Mouse (Mus musculus) naive thymus-derived CD4-positive, alpha-beta T cell, adult 2 months (primary cell): Measurements from ENCODE around the gene Tmprss4.
A peak's percentile ranks its signal among the peaks of the same experiment; 100 is the strongest.

Source experiments
- DNase-seq: peaks from one replicate; pipeline ENCODE4 v3.0.0-alpha.2; 2011; ENCODE audit warnings: low read depth

The Tmprss4 gene

GRCm38 (mm10) chr9:45203797-45204410, at the start of gene Tmprss4:
Gene Tmprss4 (minus strand): TSS chr9:45204092.
- peak; percentile 62 for DNase-seq

DNA sequence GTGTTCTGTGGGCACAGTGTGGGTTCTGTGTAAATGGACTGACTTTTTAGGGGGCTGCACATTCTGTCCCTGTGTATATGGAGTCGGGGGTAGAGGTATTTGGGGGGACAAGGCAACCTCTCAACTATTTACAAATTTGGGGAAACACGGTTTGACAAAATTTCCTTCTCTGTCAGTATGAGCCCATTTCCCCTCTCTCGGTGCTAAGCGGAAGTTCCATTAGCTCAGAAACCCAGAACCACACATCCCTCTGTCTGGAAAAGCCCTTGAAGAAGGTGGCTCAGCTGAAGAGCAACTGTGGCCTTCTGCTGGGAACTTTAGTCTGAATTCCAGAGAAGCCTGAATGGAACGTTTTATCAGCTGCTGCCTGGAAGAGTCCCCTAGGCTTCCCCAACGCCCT, 48.5 kb upstream of the Tmprss4 start:
- DNase-seq: peak; percentile 25

DNA sequence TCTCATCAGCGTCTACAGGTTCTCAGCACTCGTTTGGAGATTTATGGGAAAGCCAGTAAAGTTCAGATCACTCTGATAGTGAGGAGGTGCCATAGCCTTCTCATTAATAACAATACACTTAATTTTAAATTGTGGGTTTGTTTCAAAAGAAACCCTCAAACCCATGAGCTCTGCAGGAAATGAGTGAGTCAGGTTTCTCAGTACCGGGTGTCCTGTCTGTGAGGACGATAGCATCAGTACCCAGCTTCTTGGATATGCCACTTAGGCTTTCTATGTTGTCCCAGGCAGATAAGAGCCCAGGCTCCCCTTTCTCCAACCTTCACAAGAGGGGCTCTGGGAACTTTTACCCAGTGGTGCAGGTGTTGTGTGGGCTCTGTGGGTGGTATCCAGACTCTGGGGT, 48.1 kb upstream of the Tmprss4 start:
- peak; percentile 37 for DNase-seq

DNA sequence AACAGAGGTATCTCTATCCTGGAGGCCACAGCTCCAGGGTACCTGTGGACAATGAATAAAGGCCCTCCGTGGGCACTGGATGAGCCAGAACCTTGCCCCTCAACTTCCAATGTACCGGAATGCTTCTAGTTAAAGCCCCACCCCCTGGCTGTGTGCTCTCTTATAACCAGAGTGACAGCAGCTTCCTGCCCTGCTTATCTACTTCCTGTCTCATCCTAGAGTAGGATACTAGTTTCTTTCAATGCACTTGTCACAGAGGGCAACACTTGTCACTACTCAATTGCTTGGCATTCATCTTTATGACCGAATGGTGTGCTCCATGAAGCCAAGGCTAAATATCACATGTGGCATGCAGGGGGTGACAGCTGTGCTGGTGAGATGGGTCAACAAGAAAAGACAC, 47.4 kb upstream of the Tmprss4 start:
- DNase-seq: peak; percentile 71

GRCm38 (mm10) chr9:45250306-45250705, 46.4 kb upstream of the Tmprss4 start:
- peak; percentile 28 for DNase-seq

DNA sequence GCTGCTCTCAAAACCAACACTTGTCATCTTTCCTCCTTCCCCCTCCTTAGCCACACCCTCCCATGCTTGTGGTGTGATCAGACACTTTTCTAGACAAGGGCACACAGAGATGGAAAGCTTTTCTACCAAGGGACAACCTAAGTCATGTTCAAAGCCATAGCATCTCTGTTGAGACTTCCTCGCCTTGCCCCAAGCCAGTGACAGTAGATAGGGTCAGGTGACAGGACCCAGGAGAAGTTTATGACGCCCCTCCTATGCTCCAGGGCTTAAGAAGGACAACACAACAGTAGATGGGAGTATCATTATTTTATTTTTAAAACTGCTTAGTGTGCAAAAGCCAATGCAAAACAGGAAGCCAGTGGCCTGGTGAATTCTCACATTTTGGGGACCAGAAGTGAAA, 43.6 kb upstream of the Tmprss4 start:
- peak; percentile 78 for DNase-seq

DNA sequence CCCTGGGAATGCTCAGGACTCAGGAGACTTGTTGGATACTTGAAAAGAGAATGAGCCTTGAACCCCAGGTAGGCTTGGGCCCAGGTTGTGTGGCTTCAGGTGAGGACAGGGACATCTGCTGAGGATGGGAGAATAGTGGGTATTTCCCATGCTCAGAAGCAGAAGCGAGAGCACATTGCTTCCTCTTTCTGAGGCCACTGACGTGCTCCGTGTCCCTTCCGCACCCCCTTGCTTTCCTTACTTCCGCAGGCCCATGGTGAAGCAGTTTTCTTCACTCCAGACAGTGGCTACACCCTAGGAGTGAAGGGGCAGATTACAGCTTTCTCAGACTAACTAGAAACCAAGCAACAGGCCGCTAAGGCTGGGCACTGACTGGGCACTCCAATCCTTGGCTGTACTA, 42.2 kb upstream of the Tmprss4 start:
- DNase-seq: peak; percentile 44

DNA sequence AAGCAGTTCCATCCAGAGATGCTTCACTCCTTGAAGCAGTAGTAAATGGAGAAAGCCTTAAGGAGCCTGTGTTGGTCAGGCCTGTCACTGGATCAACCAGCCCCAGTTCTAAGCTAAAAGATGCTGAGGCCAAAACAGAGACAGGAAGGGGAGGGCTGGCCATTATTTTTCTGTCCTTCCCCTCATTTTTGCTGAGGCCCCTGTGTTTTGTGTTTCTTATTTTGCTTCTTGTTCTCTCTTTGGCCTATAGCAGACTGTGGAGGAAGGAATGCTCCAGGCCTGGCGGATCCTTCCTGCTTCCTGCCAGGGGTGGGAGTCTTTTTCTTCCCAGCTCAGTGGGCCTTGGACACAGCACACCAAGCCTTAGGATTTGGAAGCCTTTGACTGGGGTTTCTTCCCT, 41.5 kb upstream of the Tmprss4 start:
- no peak for DNase-seq

DNA sequence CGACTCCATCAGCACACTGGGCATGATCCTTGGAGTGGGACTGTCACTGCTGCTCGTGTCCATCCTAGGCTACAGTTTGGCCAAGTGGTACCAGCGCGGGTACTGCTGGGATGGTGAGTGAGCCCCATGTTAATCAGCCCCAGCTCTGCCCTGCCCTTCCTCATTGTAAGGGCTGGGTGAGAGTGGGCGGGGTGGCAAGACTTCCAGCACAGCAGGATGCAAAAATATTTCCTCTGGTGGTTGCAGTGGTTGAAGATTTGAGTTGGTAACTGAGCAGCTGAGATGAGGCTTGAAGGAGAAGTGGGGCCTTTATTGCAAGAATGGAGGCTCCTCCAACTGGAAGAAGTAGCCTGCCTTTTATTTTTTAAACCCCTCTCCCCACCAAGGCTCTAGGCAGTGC, 37.5 kb upstream of the Tmprss4 start:
- peak; percentile 56 for DNase-seq

DNA sequence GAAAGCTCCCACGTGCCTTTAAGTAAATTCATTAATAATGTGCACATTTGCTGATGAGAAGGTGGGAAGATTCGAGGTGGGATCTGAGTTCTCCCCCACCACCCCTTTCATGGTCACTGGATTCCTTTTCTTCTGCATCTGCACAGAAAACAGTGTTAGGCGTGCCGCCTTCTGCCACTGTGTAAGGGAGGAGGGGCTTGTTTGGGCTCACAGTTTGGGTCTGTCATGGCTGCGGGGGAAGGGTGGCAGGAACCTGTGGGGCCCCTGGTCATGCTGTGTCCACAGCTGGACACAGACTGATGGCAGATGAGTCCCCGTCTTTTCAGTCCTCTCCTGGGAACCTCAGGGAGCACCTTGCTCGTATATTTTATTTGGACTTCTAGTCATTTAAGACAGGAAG, 32.9 kb upstream of the Tmprss4 start:
- DNase-seq: no peak

DNA sequence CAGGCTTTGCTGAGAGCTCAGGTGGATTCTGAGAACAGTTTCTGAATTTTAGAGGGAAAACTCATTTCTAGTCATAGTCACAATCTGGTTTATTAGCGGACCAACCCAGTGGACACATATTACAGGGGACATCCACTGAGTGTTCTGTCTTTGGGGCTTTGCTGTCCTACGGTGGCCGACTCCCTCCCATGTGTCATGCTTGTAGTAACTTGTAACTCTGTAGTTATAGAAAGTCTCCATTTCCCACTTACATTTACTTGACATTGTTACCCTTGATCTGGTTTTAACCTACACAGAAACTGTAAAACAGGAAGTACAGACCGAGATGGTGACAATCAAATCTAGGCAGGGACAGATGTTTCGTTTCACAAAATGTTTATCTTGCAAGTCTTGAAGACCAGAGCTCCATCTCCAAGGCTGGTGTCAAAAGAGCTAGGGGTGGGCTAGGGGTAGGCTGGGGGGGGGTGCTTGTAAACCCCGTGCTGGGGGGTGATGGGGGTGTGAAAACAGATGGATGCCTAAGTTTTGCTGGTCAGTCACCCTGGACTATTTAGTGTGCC, 31.9 kb upstream of the Tmprss4 start:
- DNase-seq: peak; percentile 61

DNA sequence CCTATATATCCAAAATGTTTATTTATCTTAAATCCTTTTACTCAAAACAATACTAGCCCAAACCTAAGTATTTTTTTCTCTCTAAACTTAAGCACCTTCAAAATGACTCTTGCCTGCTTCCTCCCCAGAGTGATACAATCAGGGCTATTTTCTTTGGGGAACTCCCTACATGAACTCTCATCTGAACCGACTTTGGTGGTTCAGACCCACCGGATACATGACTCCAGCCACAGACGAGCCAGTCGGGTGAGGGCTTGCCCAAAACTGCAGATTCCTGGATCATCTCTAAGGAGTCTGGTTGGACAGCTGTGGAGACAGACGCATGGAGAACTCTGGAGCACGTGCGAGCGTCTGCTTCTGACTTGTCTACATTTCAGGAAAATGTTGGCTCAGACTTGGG, 25.5 kb upstream of the Tmprss4 start:
- DNase-seq: no peak

DNA sequence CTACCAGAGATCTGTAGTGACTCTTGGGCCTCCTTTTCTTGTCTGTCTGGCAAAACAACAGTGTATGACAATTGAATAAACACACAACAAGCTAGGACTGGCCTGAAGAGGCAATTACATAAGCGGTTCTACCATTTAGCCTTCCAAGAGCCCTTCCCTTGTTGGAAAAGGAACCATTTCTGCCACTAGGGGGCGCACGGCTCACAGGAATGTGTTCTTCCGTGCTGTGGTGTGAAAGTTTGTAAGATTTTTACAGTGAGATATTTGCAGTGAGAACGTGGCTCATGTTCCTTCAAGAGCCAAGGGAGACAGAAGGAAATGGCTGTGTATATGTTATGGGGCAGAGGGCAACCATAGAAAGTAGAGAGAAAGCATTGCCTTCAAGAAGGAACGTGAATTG, 17.7 kb upstream of the Tmprss4 start:
- DNase-seq: peak; percentile 94

DNA sequence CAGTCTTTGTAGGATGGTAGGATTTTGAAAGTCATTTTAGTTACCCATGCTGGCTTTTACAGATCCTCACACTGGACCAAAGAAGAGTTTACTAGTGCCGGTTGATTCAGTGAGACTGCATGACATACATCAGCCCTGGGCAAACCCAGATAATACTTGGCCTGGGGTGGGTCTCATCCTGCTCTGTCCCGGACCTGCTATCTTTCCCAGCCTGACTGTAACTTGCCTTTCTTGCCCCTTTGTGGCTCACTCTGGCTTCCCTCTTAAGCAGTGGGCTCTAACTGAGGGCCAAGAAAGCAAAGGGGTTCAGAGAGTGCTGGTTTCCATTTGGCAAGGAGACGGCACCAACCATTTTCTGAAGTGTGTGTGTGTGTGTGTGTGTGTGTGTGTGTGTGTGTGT, 15.8 kb upstream of the Tmprss4 start:
- DNase-seq: no peak

- no peak for DNase-seq
These were observed 11.8 kb upstream of the Tmprss4 start for GRCm38 (mm10) chr9:45215526-45216179.

DNA sequence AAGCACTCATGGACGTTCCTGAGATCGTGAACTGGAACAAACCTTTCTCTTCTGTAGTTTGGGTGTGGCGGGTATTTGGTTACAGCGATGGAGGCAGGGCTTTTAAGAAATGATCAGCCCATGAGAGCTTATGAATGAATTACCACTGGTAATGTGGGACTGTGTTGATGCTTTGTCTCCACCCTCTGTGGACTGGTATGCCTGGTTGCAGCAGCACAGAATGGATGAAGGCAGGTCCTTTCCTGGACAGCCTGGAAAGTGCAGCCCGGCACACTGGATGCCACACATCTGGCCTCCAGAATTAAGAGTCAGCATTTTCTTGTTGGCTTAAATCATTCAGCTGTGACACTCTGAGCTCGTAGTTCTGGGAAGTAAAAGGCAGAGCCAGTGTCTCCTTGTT, 8.1 kb upstream of the Tmprss4 start:
- no peak for DNase-seq

- peak; percentile 69 for DNase-seq
These were observed 3.3 kb upstream of the Tmprss4 start for GRCm38 (mm10) chr9:45207015-45207743.

DNA sequence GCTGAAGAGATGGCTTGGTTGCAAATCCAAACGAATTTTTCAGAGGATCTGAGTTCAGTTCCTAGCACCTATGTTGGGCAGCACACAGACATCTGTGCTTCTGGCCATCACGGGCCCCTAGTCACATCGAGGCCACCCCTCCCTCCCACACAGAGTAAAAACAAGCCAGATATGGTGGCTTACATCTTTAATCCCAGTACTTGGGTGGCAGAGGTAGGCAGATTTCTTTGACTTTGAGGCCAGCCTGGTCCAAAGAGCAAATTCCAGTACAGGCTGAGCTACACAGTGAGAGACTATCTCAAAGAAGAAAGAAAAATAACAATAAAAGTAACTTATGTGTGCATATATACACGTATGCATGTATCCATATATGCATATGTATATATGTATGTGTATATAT, 2.2 kb upstream of the Tmprss4 start:
- no peak for DNase-seq

DNA sequence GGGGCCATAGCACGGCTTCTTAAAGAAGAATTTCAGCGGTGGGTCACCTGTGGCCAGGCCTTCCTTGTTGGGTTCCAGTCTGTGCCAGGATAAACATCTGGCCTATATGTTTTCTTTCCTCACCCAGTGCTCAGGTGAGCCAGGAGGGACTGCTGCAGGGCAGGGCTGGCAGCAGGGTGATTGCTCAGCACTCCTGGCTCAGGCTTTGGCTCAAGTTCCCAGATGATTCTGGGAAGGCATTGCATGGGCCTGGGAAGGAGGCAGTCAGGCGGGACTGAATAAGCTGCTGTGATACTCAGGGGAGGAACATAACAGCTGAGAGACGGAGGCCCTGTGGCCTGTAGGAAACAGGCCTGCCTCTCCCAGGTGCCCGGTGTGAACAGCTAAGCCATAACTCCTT, 1.3 kb upstream of the Tmprss4 start:
- DNase-seq: no peak

GRCm38 (mm10) chr9:45202021-45202798, 1.7 kb downstream of the Tmprss4 start:
- peak; percentile 51 for DNase-seq

GRCm38 (mm10) chr9:45201319-45201947, 2.5 kb downstream of the Tmprss4 start:
- DNase-seq: no peak

- no peak for DNase-seq
These were observed 6.3 kb downstream of the Tmprss4 start for GRCm38 (mm10) chr9:45197549-45197948.
